Mouse (Mus musculus) forebrain, embryonic 13.5 days (tissue): ENCODE measurements around the gene Zfyve1. TPM values are rescaled to one million over a fixed set of nuclear protein-coding genes. Genes with fewer than 3 reads are reported as not detected.

Experiments
- ATAC-seq: fragments of 200-750 bp; cut with Nextera tagmentation; 2 replicates; pipeline ENCODE4 v1.8.0; 2017
- H3K27ac ChIP-seq: fragments of 300-500 bp; sonication (generic); 2 replicates; pipeline ENCODE4 v1.5.1; 2015; ENCODE audit warnings: inconsistent platforms, mild to moderate bottlenecking, moderate library complexity
- H3K27me3 ChIP-seq: fragments of 300-500 bp; sonication (generic); 2 replicates; pipeline ENCODE4 v1.6.1; 2015; ENCODE audit warnings: mild to moderate bottlenecking, inconsistent platforms
- H3K36me3 ChIP-seq: fragments of 300-500 bp; sonication (generic); 2 replicates; pipeline ENCODE4 v1.6.1; 2015; ENCODE audit warnings: mild to moderate bottlenecking, inconsistent platforms; ENCODE audit not compliant: poor library complexity, severe bottlenecking
- H3K4me1 ChIP-seq: fragments of 300-500 bp; sonication (generic); 2 replicates; pipeline ENCODE4 v1.6.1; 2015; ENCODE audit warnings: inconsistent platforms
- H3K4me2 ChIP-seq: fragments of 300-500 bp; sonication (generic); 2 replicates; pipeline ENCODE4 v1.6.1; 2015; ENCODE audit warnings: inconsistent platforms, mild to moderate bottlenecking, moderate library complexity
- H3K4me3 ChIP-seq: fragments of 300-500 bp; sonication (generic); 2 replicates; pipeline ENCODE4 v1.5.1; 2015; ENCODE audit warnings: mild to moderate bottlenecking, inconsistent platforms
- H3K9ac ChIP-seq: fragments of 300-500 bp; sonication (generic); 2 replicates; pipeline ENCODE4 v1.6.1; 2015; ENCODE audit warnings: mild to moderate bottlenecking, inconsistent platforms
- H3K9me3 ChIP-seq: fragments of 300-500 bp; sonication (generic); replicated peaks from 2 replicates; pipeline ENCODE4 v1.6.1; 2016; ENCODE audit warnings: inconsistent platforms
- WGBS: fragments of 180-500 bp; shearing (Covaris S2); methylation state at CpG from one replicate; pipeline ENCODE4 v1.1.7; 2015; 5-methylcytosine and 5-hydroxymethylcytosine counted together
- polyA plus RNA-seq: library from polyadenylated mRNA; unstranded; fragments of >200 nt; fragmentation: Nextera tagmentation; extraction: Ambion mirVana; gene quantifications from 2 replicates; pipeline ENCODE4 v1.2.1, GENCODE M21; 2015

Zfyve1 gene
- polyA plus RNA-seq, 1 experiment from 2014 or later, result 30.8 TPM

DNA sequence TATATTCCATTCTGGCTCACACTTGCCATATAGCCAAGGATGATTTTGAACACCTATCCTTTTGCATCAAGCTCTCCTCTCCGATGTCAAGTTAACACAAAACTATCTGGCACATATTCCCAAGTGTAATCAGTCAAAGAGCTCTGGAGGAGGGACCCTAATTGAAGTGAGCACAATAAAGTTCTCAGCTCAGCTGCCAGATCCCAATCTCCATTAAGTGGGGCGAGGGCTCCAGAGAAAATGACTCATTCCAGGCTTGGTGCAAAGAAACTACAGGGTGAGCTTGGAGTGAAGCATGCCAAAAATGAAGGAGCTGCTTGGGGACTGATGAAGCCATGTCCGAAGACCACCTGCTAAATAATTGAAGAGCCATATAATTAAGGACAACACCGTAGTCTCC lies 82.8 kb downstream of the Zfyve1 start:
- 0 out of 2 replicates have a peak, but pooled peaks have one; percentile 26 for ATAC-seq
- no peak overlapping the region for H3K4me3 ChIP-seq
- H3K36me3 ChIP-seq, result no peaks in the 10 kb centered on the region
- H3K27ac ChIP-seq, result peak overlapping the region; percentile 14; the same call in 1 of the 2 replicates
- no peak overlapping the region for H3K4me2 ChIP-seq
- H3K4me1 ChIP-seq, result peaks cover 24% of the 10 kb centered on the region
- no peaks in the 10 kb centered on the region for H3K9me3 ChIP-seq
- 34% methylated on average over 4 of the region's 4 CpGs for WGBS
- no peak overlapping the region for H3K9ac ChIP-seq
- H3K27me3 ChIP-seq, result no peaks in the 10 kb centered on the region

- Histone ChIP-seq H3K4me2 (peak overlapping the region; percentile 15; the same call in 1 of the 2 replicates), H3K27ac (peak overlapping the region; percentile 73)
- 22% methylated on average over 5 of the region's 5 CpGs for WGBS
These were observed 83.8 kb downstream of the Zfyve1 start for GRCm38 (mm10) chr12:83513185-83513584.

DNA sequence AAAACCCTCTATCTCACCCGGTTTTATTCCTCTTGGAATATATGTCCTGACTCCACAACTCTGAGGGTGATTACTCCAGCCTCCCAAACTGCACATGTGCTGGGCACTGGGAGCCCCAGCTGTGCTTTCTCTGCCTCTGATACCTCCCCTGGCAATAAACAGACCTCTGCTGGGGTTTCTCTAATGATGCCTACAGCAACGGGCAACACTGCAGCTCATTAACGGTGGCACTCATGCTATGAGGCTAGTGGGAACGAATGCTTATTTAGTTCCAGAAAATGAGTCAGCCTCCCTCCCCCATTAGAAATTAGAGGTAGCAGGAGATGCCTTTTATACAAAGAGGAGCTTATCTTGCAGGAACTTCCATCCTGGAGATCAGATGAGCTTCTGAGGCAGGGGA lies 84.2 kb downstream of the Zfyve1 start:
- H3K27me3 ChIP-seq, result no peaks in the 10 kb centered on the region
- H3K36me3 ChIP-seq, result no peaks in the 10 kb centered on the region
- H3K4me1 ChIP-seq, result peaks cover 24% of the 10 kb centered on the region
- no peaks in the 10 kb centered on the region for H3K9me3 ChIP-seq
- H3K4me2 ChIP-seq, result 0 out of 2 replicates have a peak overlapping the region, but pooled peaks have one; percentile 15
- 19% methylated on average over 4 of the region's 4 CpGs for WGBS
- ATAC-seq, result peak; percentile 81
- H3K27ac ChIP-seq, result peak overlapping the region; percentile 73; the same call in 1 of the 2 replicates
- no peak overlapping the region for H3K9ac ChIP-seq
- H3K4me3 ChIP-seq, result no peak overlapping the region

More at GRCm38 (mm10) chr12:83513185-83513584, 83.8 kb downstream of the Zfyve1 start:
- H3K9ac ChIP-seq, result no peak overlapping the region
- H3K4me1 ChIP-seq, result peaks cover 24% of the 10 kb centered on the region
- no peak overlapping the region for H3K4me3 ChIP-seq
- H3K36me3 ChIP-seq, result no peaks in the 10 kb centered on the region
- ATAC-seq, result peak; percentile 81
- H3K27me3 ChIP-seq, result no peaks in the 10 kb centered on the region
- H3K9me3 ChIP-seq, result no peaks in the 10 kb centered on the region

GRCm38 (mm10) chr12:83510586-83510985 lies 86.4 kb downstream of the Zfyve1 start:
- no peak overlapping the region for H3K27ac ChIP-seq
- no peaks in the 10 kb centered on the region for H3K36me3 ChIP-seq
- no peak overlapping the region for H3K9ac ChIP-seq
- no peak overlapping the region for H3K4me2 ChIP-seq
- H3K27me3 ChIP-seq, result no peaks in the 10 kb centered on the region
- WGBS, result 83% methylated on average over 5 of the region's 5 CpGs
- no peaks in the 10 kb centered on the region for H3K9me3 ChIP-seq
- no peak for ATAC-seq
- H3K4me1 ChIP-seq, result peaks cover 24% of the 10 kb centered on the region
- H3K4me3 ChIP-seq, result no peak overlapping the region

GRCm38 (mm10) chr12:83506543-83506942 lies 90.5 kb downstream of the Zfyve1 start:
- Histone ChIP-seq H3K27me3 (no peaks in the 10 kb centered on the region), H3K4me2 (no peak overlapping the region), H3K4me3 (no peak overlapping the region), H3K9ac (no peak overlapping the region), H3K27ac (no peak overlapping the region), H3K9me3 (no peaks in the 10 kb centered on the region), H3K4me1 (no peaks in the 10 kb centered on the region), H3K36me3 (no peaks in the 10 kb centered on the region)
- WGBS, result 82% methylated on average over 10 of the region's 10 CpGs
- no peak for ATAC-seq

- Histone ChIP-seq H3K27me3 (no peaks in the 10 kb centered on the region), H3K36me3 (no peaks in the 10 kb centered on the region), H3K9ac (no peak overlapping the region), H3K4me1 (no peaks in the 10 kb centered on the region), H3K4me2 (no peak overlapping the region), H3K27ac (no peak overlapping the region), H3K4me3 (no peak overlapping the region), H3K9me3 (no peaks in the 10 kb centered on the region)
- 7% methylated on average over 9 of the region's 9 CpGs for WGBS
- 0 out of 2 replicates have a peak, but pooled peaks have one; percentile 6 for ATAC-seq
These were observed 94.8 kb downstream of the Zfyve1 start for GRCm38 (mm10) chr12:83502190-83502589.

GRCm38 (mm10) chr12:83499256-83499655 lies 97.8 kb downstream of the Zfyve1 start:
- Histone ChIP-seq H3K36me3 (no peaks in the 10 kb centered on the region), H3K4me2 (no peak overlapping the region), H3K27ac (no peak overlapping the region), H3K9me3 (no peaks in the 10 kb centered on the region), H3K4me3 (no peak overlapping the region), H3K9ac (no peak overlapping the region), H3K27me3 (no peaks in the 10 kb centered on the region), H3K4me1 (no peaks in the 10 kb centered on the region)
- ATAC-seq, result no peak
- 78% methylated on average over 5 of the region's 5 CpGs for WGBS

GRCm38 (mm10) chr12:83497959-83498358 lies 99.1 kb downstream of the Zfyve1 start:
- H3K4me3 ChIP-seq, result no peak overlapping the region
- H3K9ac ChIP-seq, result no peak overlapping the region
- H3K9me3 ChIP-seq, result no peaks in the 10 kb centered on the region
- H3K4me1 ChIP-seq, result no peaks in the 10 kb centered on the region
- 81% methylated on average over 3 of the region's 3 CpGs for WGBS
- H3K27ac ChIP-seq, result no peak overlapping the region
- no peak for ATAC-seq
- H3K27me3 ChIP-seq, result no peaks in the 10 kb centered on the region
- no peaks in the 10 kb centered on the region for H3K36me3 ChIP-seq
- H3K4me2 ChIP-seq, result no peak overlapping the region

DNA sequence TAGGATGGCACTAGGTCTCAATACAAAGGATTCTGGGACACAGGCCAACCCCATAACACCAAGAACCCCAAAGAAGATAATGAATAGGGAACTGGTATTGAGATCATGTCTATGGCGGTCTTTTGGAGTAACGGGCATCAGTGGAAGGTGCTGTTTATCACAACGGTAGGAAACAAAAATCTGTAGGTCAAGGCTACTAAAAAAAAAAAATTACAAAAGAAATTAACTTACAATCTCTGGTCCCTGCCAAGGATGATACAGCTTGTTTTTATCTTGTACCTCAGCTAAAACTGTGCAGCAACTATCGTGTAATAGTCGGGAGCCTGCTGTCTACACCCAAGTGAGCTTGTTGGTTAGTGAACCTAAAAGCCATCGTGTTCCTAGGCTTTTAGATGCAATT lies 100.3 kb downstream of the Zfyve1 start:
- H3K9ac ChIP-seq, result no peak overlapping the region
- H3K27me3 ChIP-seq, result no peaks in the 10 kb centered on the region
- H3K27ac ChIP-seq, result no peak overlapping the region
- no peaks in the 10 kb centered on the region for H3K36me3 ChIP-seq
- no peaks in the 10 kb centered on the region for H3K4me1 ChIP-seq
- no peaks in the 10 kb centered on the region for H3K9me3 ChIP-seq
- H3K4me2 ChIP-seq, result no peak overlapping the region
- WGBS, result 77% methylated on average over 6 of the region's 6 CpGs
- ATAC-seq, result no peak
- H3K4me3 ChIP-seq, result no peak overlapping the region

Other genes starting within 250 kb of the Zfyve1 start
- 7.9 and 9.0 TPM in 2 replicates for gene Dpf3, start 109.5 kb downstream of the Zfyve1 start, polyA plus RNA-seq
- 34.7 and 37.2 TPM in 2 replicates for gene Dcaf4, start 76.8 kb downstream of the Zfyve1 start, polyA plus RNA-seq
- 329 and 335 TPM in 2 replicates for gene Rbm25, start 34.0 kb upstream of the Zfyve1 start, polyA plus RNA-seq
- 56.5 and 60.5 TPM in 2 replicates for gene Psen1, start 90.9 kb upstream of the Zfyve1 start, polyA plus RNA-seq
- 0.10 and 0.19 TPM in 2 replicates for gene Papln, start 166.4 kb upstream of the Zfyve1 start, polyA plus RNA-seq